Mouse (Mus musculus): ENCODE data around the gene Magt1. TPM values are rescaled to one million over a fixed set of nuclear protein-coding genes. Genes with fewer than 3 reads are reported as not detected.

The Magt1 gene
- polyA plus RNA-seq, 1 experiment from 2014 or later, result 47.9 TPM

Other genes with a start within 250 kb of the Magt1 start
- not detected in 2 replicates for gene Fgf16, start 247.6 kb downstream of the Magt1 start, polyA plus RNA-seq (2014; fragmentation: Nextera tagmentation; extraction: Ambion mirVana)
- gene Atrx, start 82.5 kb downstream of the Magt1 start, polyA plus RNA-seq (2014; fragmentation: Nextera tagmentation; extraction: Ambion mirVana), result 179 and 182 TPM in 2 replicates
- gene Cox7b, start 3.8 kb upstream of the Magt1 start, polyA plus RNA-seq (2014; fragmentation: Nextera tagmentation; extraction: Ambion mirVana), result 311 and 328 TPM in 2 replicates
- 32.7 and 33.7 TPM in 2 replicates for gene Atp7a, start 15.4 kb upstream of the Magt1 start, polyA plus RNA-seq (2014; fragmentation: Nextera tagmentation; extraction: Ambion mirVana)
- 0.31 and 0.74 TPM in 2 replicates for gene Tlr13, start 131.3 kb upstream of the Magt1 start, polyA plus RNA-seq (2014; fragmentation: Nextera tagmentation; extraction: Ambion mirVana)
- 434 and 438 TPM in 2 replicates for gene Pgk1, start 175.2 kb upstream of the Magt1 start, polyA plus RNA-seq (2014; fragmentation: Nextera tagmentation; extraction: Ambion mirVana)
- 15.0 and 15.5 TPM in 2 replicates for gene Taf9b, start 209.3 kb upstream of the Magt1 start, polyA plus RNA-seq (2014; fragmentation: Nextera tagmentation; extraction: Ambion mirVana)
- gene Fnd3c2, start 243.5 kb upstream of the Magt1 start, polyA plus RNA-seq (2014; fragmentation: Nextera tagmentation; extraction: Ambion mirVana), result not detected in 2 replicates

All from neural tube, embryonic 11.5 days (tissue).